Comparison of ENCODE assay signal across 8 mouse cellular contexts in the genomic region with DNA sequence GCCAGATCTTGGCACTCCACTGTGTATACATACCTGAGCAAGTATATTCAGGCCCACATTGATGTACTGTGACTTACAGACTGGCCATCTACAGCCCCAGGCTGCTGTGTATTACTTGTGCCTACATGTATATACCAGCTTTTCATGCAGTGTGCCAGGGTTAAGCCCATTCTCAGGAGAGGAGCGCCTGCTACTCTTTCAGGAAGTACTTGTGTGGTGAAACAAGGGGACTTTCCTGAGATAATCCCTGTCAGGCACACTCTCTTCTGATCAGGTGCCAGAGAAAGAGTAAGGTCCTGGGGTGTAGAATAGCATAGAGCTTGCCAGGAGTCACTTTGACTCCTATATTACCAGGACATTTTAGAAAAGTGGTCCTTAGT. TPM values are rescaled to one million over a fixed set of nuclear protein-coding genes. Genes with fewer than 3 reads are reported as not detected.
DNase-seq lines count a peak whose midpoint lies in the region; ATAC-seq and TF ChIP-seq lines count a peak whose summit lies in the region.

No protein-coding gene starts in this region.

- no peak for TF ChIP-seq EP300 in heart, adult 2 months (IDR thresholded peaks at IDR 0.05; ENCODE audit: insufficient read depth, low read depth, low read length)

- no peak for DNase-seq in heart, adult 2 months
- no peak for DNase-seq in heart, adult 8-10 months (ENCODE audit: low spot score)
- no peak for DNase-seq in adipocyte (ENCODE audit: low spot score)
- DNase-seq in right cerebral cortex, postnatal 36 days (ENCODE audit: low spot score in 2 of 2): no peak
- DNase-seq in yolk sac, embryonic 10.5 days (ENCODE audit: low spot score): no peak

- no peaks in the 10 kb centered on the region for H3K27me3 ChIP-seq in heart, adult 2 months (ENCODE audit: control insufficient read depth, insufficient read depth, low read length)
- H3K27me3 ChIP-seq in hindbrain, embryonic 12.5 days: peaks cover 14% of the 10 kb centered on the region

- peak; percentile 16 for ATAC-seq in common myeloid progenitor, adult 5-6 weeks (replicated peaks; ENCODE audit: low read depth, poor library complexity, severe bottlenecking)
- peak; percentile 18; the same call in 1 of the 2 replicates for ATAC-seq in hindbrain, embryonic 12.5 days (ENCODE audit: low FRiP score)
- peak; percentile 4; the same call in 1 of the 2 replicates for ATAC-seq in megakaryocyte progenitor cell, adult 5-6 weeks (replicated peaks; ENCODE audit: poor library complexity)

- 43% methylated on average over 1 of the region's 1 CpGs for WGBS in heart, adult 2 months
- 88% methylated on average over 1 of the region's 1 CpGs for WGBS in hindbrain, embryonic 12.5 days

- no peak for TF ChIP-seq POLR2A in heart, adult 2 months (IDR thresholded peaks at IDR 0.05; ENCODE audit: insufficient read depth, low read depth, low read length)

- intact Hi-C loops in heart, adult 2 months (cut with DNase I): loop anchor here (2.0 kb wide), 1 partner anchor 19 kb away; the partner anchor contains the start of gene Lamb2

- no peak overlapping the region for H3K9ac ChIP-seq in heart, adult 2 months (ENCODE audit: low read depth, low read length)
- no peak overlapping the region for H3K9ac ChIP-seq in hindbrain, embryonic 12.5 days

- no peaks in the 10 kb centered on the region for H3K36me3 ChIP-seq in heart, adult 2 months (ENCODE audit: control insufficient read depth, insufficient read depth, low read length)
- H3K36me3 ChIP-seq in hindbrain, embryonic 12.5 days: peaks cover 20% of the 10 kb centered on the region

- peak overlapping the region; percentile 91 for H3K4me2 ChIP-seq in hindbrain, embryonic 12.5 days (replicated peaks)

- H3K27ac ChIP-seq in heart, adult 2 months: peak overlapping the region; percentile 97
- H3K27ac ChIP-seq in hindbrain, embryonic 12.5 days: peak overlapping the region; percentile 87

- peaks cover 2% of the 10 kb centered on the region for H3K79me2 ChIP-seq in heart, adult 2 months (replicated peaks; ENCODE audit: control insufficient read depth, insufficient read depth, low read length)

- TF ChIP-seq CTCF in heart, adult 2 months (IDR thresholded peaks at IDR 0.05): no peak

- peak overlapping the region; percentile 97 for H3K4me3 ChIP-seq in heart, adult 2 months
- H3K4me3 ChIP-seq in hindbrain, embryonic 12.5 days: peak overlapping the region; percentile 93

- peaks cover 13% of the 10 kb centered on the region for H3K4me1 ChIP-seq in heart, adult 2 months (ENCODE audit: control insufficient read depth, insufficient read depth, low read length)
- H3K4me1 ChIP-seq in hindbrain, embryonic 12.5 days: peaks cover 16% of the 10 kb centered on the region

- H3K9me3 ChIP-seq in hindbrain, embryonic 12.5 days (replicated peaks): no peaks in the 10 kb centered on the region

RNA-seq across cellular contexts. Expression of gene Ccdc71, which starts 0.4 kb away (rescaled TPM):
- 10 to 100 TPM; 22.5 to 26.6 TPM for total RNA-seq in heart, adult 2 months (2021)
- 14.7 and 16.7 TPM in 2 replicates for polyA plus RNA-seq in heart, adult 2 months (2012; rRNA removed)
- total RNA-seq in heart, adult 8-10 months (2022): 10 to 100 TPM; 21.3 to 28.3 (median 26.7) TPM
- 11.0 and 15.4 TPM in 2 replicates for total RNA-seq in common myeloid progenitor, adult 5-6 weeks (2017)
- 47.2 and 49.7 TPM in 2 replicates for polyA plus RNA-seq in hindbrain, embryonic 12.5 days (2016; fragmentation: Nextera tagmentation; extraction: Ambion mirVana)
- 14.6 and 17.9 TPM in 2 replicates for total RNA-seq in megakaryocyte progenitor cell, adult 5-6 weeks (2015)
- 13.7 and 14.8 TPM in 2 replicates for total RNA-seq in megakaryocyte progenitor cell, adult 5-6 weeks (2017)

RNA-seq across cellular contexts. Expression of gene Klhdc8b, which starts 1.5 kb away (rescaled TPM):
- total RNA-seq in heart, adult 2 months (2021): 1 to 10 TPM; 4.9 to 5.8 TPM
- polyA plus RNA-seq in heart, adult 2 months (2012; rRNA removed): 21.5 and 26.6 TPM in 2 replicates
- total RNA-seq in heart, adult 8-10 months (2022): 1 to 10 TPM; 3.9 to 6.7 (median 5.8) TPM
- 6.8 and 8.2 TPM in 2 replicates for total RNA-seq in common myeloid progenitor, adult 5-6 weeks (2017)
- polyA plus RNA-seq in hindbrain, embryonic 12.5 days (2016; fragmentation: Nextera tagmentation; extraction: Ambion mirVana): 57.7 and 57.9 TPM in 2 replicates
- 0.46 and 1.1 TPM in 2 replicates for total RNA-seq in megakaryocyte progenitor cell, adult 5-6 weeks (2015)
- 4.1 and 8.1 TPM in 2 replicates for total RNA-seq in megakaryocyte progenitor cell, adult 5-6 weeks (2017)

RNA-seq across cellular contexts. Expression of gene Lamb2, which starts 19.6 kb away (rescaled TPM):
- total RNA-seq in heart, adult 2 months (2021): 100 to 1,000 TPM; 326 to 360 TPM
- 272 and 392 TPM in 2 replicates for polyA plus RNA-seq in heart, adult 2 months (2012; rRNA removed)
- total RNA-seq in heart, adult 8-10 months (2022): 100 to 1,000 TPM; 342 to 366 (median 351) TPM
- 0.15 and 0.37 TPM in 2 replicates for total RNA-seq in common myeloid progenitor, adult 5-6 weeks (2017)
- 44.1 and 44.8 TPM in 2 replicates for polyA plus RNA-seq in hindbrain, embryonic 12.5 days (2016; fragmentation: Nextera tagmentation; extraction: Ambion mirVana)
- 0.05 and 0.32 TPM in 2 replicates for total RNA-seq in megakaryocyte progenitor cell, adult 5-6 weeks (2015)
- 0.08 TPM in 1 of 2 replicates, not detected in the other for total RNA-seq in megakaryocyte progenitor cell, adult 5-6 weeks (2017)

RNA-seq across cellular contexts. Expression of gene BC048562, which starts 23.6 kb away (rescaled TPM):
- total RNA-seq in heart, adult 2 months (2021): not detected
- not detected in 2 replicates for polyA plus RNA-seq in heart, adult 2 months (2012; rRNA removed)
- not detected for total RNA-seq in heart, adult 8-10 months (2022)
- total RNA-seq in common myeloid progenitor, adult 5-6 weeks (2017): not detected in 2 replicates
- polyA plus RNA-seq in hindbrain, embryonic 12.5 days (2016; fragmentation: Nextera tagmentation; extraction: Ambion mirVana): not detected in 2 replicates
- not detected in 2 replicates for total RNA-seq in megakaryocyte progenitor cell, adult 5-6 weeks (2015)
- total RNA-seq in megakaryocyte progenitor cell, adult 5-6 weeks (2017): not detected in 2 replicates

RNA-seq across cellular contexts. Expression of gene Usp19, which starts 30.5 kb away (rescaled TPM):
- 10 to 100 TPM; 83.2 to 91.9 TPM for total RNA-seq in heart, adult 2 months (2021)
- 110 and 147 TPM in 2 replicates for polyA plus RNA-seq in heart, adult 2 months (2012; rRNA removed)
- total RNA-seq in heart, adult 8-10 months (2022): 100 to 1,000 TPM in 3 of 4 experiments, 10 to 100 TPM in 1; 92.9 to 109 (median 102) TPM
- total RNA-seq in common myeloid progenitor, adult 5-6 weeks (2017): 54.3 and 63.1 TPM in 2 replicates
- polyA plus RNA-seq in hindbrain, embryonic 12.5 days (2016; fragmentation: Nextera tagmentation; extraction: Ambion mirVana): 107 and 112 TPM in 2 replicates
- 33.4 and 36.1 TPM in 2 replicates for total RNA-seq in megakaryocyte progenitor cell, adult 5-6 weeks (2015)
- 38.0 and 47.0 TPM in 2 replicates for total RNA-seq in megakaryocyte progenitor cell, adult 5-6 weeks (2017)

Comparison
In these comparisons a context has a peak if more than half of its experiments do, and no peak if none do; other contexts are left out.
1. RNA of gene Lamb2, which starts 19.6 kb away (total RNA-seq): 326 to 360 TPM in heart, adult 2 months and 342 to 366 TPM in heart, adult 8-10 months; 0.15 to 0.37 TPM in common myeloid progenitor, adult 5-6 weeks and 0.05 to 0.32 TPM in megakaryocyte progenitor cell, adult 5-6 weeks; every median in the first group is over 100 times any median in the second.
2. Peak in every context shown above with its lines, with median percentiles within 50 percentile points of each other: ATAC-seq.